Mouse (Mus musculus): Measurements from ENCODE around the gene 4931440F15Rik.
"Not testable (repeated sequence)": the region's sequence is repeated elsewhere in the genome, so short reads cannot be mapped to it uniquely, and the experiment has no call there.

The 4931440F15Rik gene

GRCm38 (mm10) chr11:29825271-29825718 is at the start of gene 4931440F15Rik:
Gene 4931440F15Rik (minus strand): TSS chr11:29825668.
- DNase-seq, result not testable (repeated sequence)

DNA sequence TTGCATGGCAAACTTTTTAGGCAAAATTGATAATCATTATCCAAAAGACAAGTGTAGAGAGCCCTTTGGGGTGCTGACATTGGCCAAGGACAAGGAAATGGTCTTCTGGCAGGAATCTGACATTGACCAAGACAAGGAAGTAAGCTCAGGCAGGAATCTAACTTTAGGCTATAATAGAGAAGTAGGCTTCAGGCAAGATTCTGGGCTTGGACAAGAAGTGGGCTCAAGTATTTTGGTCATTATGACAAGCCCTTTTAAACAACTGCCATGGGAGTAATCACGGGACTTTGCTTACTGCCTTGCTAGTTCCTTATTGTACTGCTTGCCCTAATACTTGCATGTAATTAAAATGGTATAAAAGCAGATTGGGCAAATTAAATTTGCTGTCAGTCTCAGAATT is 49.3 kb upstream of the 4931440F15Rik start:
- DNase-seq, result not testable (repeated sequence)

- DNase-seq, result no peak
These were observed 44.7 kb upstream of the 4931440F15Rik start for GRCm38 (mm10) chr11:29870174-29870573.

GRCm38 (mm10) chr11:29864269-29864668 is 38.8 kb upstream of the 4931440F15Rik start:
- no peak for DNase-seq

DNA sequence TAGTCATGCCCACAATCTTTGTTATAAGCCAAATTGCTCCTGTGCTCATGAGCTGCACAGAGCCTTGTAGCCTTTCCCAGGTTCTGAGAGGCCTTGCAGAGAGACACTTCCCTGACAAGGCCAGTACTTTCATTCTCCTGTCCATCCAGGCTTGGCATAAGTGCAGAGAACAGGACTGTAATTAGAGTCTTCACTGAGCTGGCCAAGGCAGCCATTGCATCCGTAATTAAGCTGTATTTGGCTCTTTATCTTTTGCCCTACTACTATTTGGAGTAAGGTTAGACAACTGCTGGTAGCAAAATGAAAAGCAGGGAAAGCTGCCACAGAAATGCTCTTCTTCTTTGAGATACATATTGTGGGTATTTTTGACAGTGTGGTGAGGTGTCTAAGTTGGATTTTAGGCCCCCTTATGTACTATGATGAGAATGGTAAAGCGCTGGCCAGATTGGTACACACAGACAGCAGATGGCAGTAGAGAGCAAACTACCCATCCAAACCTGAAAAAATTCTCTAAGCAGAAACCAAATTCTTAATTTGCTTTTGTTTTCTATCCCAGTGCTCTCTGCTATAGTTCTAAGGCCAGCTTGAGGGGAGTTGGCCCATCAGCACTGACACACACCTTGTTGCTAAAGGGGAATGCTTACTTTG is 36.4 kb upstream of the 4931440F15Rik start:
- peak in 1 of 2 experiments; percentile 24 for DNase-seq

- DNase-seq, result no peak
These were observed 35.6 kb upstream of the 4931440F15Rik start for GRCm38 (mm10) chr11:29861040-29861439.

- no peak for DNase-seq
These were observed 15.2 kb upstream of the 4931440F15Rik start for GRCm38 (mm10) chr11:29840606-29841227.

DNA sequence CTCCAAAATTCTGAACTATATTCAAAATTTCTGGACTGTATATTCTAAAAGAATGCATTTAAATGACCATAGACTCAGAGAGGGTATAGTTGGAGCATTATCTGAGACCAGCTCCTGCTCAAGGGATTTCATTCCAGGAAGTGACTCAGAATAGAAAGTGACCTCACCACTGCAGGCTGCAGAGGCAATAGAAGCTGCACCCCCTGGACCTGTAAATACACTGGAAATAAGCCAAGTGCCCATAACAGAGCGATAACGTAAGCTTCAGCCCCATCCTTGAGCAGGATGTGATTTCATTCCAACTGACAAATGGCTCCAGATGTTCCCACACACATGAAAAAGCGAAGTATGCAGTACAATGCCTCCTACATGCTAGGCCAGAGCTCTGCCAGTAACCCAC is 14.3 kb upstream of the 4931440F15Rik start:
- peak; percentile 40 to 44 for DNase-seq

DNA sequence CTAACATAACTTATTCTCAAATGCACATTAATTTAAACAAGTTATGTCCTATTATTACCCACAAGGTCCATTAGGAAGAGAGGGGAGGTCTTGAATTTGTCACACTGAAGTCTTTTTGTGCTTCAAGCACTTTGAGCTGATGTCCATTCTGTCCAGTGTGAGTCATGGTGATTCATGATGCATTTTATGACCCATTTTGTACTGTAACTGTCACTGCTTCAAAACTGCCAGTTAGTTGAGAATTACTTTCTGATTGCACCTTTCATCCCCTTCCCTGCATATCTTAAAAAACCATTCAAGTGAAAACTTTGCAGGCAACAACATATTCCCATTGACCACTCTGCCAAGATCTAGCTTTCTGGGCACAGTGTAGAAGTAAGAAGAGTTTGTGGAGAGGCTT is 11.6 kb upstream of the 4931440F15Rik start:
- no peak for DNase-seq

GRCm38 (mm10) chr11:29827729-29828128 is 2.3 kb upstream of the 4931440F15Rik start:
- DNase-seq, result no peak

DNA sequence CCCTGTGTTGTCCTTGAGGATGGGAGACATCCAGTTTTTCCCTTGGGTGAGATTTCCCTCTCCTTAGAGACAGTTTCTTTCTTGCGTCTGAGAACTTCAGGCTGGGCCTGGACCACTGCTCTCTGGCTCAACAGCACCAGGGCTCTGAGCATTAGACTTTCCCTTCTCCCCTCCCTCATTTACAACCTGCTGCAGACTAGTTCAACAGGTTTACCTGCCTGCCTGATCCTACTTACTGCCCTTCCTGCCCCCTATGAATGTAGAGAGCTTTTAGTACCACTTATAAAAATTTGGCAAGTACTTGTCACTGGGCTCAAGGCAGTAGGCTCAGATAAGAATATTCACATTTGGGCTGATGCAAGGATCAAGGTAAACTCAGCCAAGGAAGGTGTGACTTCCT is 533 bp upstream of the 4931440F15Rik start:
- DNase-seq, result no peak

DNA sequence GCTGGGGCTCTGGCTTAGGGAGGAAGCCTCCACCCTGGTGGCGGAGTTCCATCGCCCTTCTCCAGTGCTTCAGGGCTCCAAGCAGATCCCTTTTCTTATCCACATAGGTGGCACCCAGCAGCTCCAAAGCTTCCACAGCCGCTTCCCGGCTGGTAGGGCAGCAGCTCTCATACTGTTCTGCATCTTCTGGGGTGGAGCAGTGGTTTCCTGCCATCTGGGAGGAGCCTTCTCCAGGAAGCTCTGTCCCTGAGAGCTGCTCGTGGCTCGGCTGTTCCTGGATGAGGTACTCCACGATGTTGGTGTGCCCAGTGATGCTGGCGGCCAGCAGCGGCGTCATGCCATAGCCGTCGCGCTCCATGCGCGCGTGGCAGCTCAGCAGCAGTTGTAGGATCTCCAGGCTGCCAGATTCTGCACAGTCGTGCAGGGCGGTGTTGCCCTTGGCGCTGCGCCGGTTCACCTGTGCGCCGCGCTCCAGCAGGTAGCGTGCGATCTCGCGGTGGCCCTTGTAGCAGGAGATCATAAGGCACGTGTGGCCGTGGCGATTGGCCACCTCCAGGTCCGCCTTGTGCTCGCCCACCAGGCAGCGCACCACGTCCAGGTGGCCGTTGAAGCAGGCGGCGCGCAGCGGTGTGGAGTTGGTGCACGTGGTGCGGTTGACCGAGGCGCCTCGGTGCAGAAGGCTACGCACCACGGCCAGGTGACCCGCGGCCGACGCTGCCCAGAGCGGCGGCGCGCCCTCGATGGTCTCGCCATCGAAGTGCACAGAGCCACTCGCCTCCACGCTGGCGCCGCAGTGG is 796 bp downstream of the 4931440F15Rik start:
- DNase-seq, result not testable (repeated sequence)

DNA sequence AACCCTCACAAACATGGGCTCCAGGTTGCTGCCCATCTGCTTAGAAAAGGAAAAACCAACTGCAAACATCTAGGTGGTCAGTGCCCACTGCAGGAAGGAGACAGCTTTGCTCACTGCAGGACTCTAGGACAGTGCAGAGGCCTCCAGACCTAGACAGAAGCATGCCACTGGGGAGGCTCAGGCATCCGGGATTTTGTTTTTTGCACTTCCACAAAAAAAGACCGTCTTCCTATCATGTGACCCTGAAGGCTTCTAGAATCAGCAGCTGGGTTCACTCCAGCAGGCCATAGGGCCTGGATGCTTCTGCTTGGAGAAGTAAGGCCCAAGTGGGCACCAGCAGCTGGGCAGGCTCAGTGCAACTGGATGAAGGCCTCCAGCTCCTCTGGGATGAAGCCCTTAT is 2.3 kb downstream of the 4931440F15Rik start:
- DNase-seq, result no peak

GRCm38 (mm10) chr11:29815670-29816069 is 9.8 kb downstream of the 4931440F15Rik start:
- no peak for DNase-seq

- no peak for DNase-seq
These were observed 10.2 kb downstream of the 4931440F15Rik start for GRCm38 (mm10) chr11:29815261-29815660.

DNA sequence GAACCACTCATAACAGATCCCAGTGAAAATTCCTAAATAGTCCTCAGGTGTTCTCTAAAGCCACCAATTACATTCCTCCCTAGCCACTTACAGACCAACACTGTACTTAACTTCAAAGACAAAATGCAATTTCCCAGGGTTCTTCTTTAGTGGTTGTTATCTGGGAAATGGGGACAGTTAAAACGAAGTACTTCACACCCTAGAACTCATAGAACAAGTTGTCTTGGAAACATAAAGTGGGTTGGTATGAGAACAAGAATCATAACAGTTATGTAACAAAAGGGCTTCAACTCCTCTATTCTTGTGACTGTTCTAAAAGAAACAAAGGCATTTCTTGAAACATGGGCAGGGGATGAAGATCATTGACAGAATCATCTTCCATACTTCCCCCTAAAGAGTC is 12.2 kb downstream of the 4931440F15Rik start:
- DNase-seq, result no peak

DNA sequence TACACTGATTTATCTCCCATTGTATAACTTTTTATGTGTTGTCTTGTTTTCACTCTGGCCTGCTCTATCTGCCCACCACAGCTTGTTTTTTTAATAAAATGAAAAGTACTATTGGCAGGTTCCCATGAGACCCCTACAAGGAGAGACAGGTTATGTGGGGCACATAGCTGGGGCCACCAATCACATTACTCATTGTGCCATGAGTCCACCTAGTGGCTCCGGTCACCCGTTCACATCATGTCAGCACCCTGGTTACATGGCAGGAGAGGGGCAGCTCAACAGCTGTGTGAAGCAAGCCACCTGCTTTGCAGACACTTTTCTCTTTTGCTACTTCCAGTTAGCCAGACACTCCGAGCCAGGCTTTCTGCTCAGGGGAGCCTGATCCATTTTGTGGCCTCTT is 13.0 kb downstream of the 4931440F15Rik start:
- DNase-seq, result no peak

DNA sequence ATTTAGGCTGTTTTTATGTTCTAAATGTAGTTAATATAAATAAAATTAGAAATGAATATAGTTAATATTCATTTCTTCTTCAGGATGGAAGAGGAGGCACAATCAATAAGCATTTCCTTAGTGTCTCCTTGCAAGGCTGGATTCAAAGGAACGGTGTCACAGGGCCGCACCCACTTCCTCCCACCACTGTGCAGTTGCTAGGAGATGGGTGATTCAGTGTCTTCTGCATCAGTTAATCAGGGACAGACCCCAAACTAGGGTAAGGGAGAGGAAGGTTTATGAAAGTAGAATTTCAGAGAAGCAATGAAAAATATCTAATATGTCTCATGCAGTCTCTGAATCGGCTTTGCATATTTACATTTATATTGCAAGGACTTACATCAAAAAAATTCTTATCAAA is 15.1 kb downstream of the 4931440F15Rik start:
- no peak for DNase-seq

DNA sequence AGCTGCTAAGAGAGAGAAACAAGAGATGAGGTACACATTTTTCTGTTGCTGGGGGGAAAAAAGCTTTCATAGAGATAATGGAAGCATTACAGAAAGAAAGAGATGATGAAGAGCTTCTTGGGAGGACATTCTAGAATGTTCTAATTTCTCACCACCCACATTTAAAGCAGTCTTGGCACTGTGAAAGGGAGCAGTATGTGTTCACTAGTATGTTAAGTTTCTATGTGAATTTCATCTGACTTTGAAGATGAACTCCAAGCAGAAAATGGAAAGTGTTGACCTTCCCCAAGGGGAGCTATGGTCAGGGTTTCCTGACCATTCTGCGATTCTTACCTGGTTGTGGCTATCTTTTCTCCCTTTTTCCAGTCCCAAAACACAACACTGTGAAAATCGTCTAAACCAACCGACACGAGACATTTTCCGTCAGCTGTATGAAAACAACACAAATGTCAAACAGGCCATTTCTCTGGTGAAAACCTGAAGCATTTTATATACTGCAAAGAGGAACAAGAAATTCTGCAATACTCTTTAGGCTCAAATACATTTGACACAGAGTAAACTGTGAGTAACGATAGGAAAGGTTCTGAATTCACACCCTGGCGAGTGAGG is 16.4 kb downstream of the 4931440F15Rik start:
- no peak for DNase-seq

- DNase-seq, result peak; percentile 48 to 80
These were observed 17.1 kb downstream of the 4931440F15Rik start for GRCm38 (mm10) chr11:29808173-29808980.

DNA sequence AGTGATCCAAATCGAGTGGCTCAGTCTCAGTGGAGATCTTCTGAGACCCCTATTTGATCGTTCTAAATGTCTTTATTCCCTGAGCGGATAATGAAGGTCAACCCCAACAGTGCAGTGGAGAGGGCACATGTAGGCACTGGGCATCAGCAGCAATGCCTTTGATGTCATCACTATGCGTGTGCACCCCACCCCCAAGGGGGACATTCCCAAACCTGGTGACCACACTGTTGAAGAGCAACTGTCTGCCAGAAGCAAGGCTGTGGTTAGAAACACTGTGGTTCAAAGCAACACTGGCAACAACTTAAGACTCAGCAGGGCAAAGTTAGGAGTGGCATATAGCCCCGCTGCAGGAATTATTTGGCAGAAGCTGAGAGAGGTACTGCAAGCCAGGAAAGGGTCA is 18.1 kb downstream of the 4931440F15Rik start:
- no peak for DNase-seq

All from lung, postnatal 4 days (tissue).